23 mouse cellular contexts compared by ENCODE assay signal in the genomic region with DNA sequence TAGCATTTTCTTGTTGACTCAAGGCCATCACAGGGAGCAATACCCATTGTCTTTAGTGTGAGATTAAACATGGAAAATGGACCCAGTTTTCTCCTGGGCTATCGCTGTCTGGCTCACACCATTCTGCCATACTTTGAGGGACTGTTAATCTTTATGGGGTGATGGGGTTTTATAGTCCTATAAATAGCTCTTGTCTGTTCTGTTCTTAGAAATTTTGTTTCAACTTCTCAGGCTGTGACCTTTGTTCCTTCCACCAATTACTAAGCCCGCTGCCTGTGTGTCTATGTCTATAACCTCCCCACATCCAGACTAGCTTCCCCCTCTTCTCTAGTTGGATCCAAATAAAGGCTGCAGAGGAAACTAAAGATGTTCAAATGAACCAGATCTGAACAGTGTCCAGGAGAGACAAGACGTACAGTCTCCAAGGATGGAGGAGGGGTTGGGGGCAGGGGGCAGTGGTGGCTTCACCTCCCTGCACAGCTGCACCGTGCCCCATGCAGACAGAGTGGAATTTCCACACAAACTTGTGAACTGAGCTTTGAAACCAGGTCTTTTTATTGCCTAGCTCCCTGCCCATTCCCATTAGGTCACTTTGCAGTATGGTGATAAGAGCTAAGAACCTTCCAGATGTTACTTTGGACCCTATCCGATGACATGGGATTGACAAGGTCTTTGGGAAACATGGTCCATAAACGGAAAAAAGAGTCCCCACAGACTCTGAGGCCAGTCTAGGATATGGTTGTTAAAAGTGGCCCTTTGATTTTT.
"Had no signal": no experiment of that assay in that cellular context is flagged by ENCODE, and none has a peak within 500 bp of the region (broad histone marks: within the 10 kb centered on the region; RNA-seq: fewer than 3 reads in every experiment).

No protein-coding gene starts in this region.

- DNase-seq: kidney, adult 18-20 months; kidney, postnatal 10 days; kidney, postnatal 4 days; liver; lung, adult 18-20 months; lung, postnatal 10 days; lung, postnatal 36 days; right cerebral cortex, adult 18-20 months; right cerebral cortex, postnatal 14 days; right cerebral cortex, postnatal 4 days; spleen, adult 18-20 months; thymus, adult 2 months; thymus, postnatal 14 days; thymus, postnatal 4 days had no signal

- H3K36me3 ChIP-seq: limb, embryonic 13.5 days; liver, embryonic 12.5 days; liver, embryonic 15.5 days; lung, embryonic 15.5 days; midbrain, embryonic 10.5 days; midbrain, embryonic 13.5 days; neural tube, embryonic 12.5 days; neural tube, embryonic 15.5 days had no signal

- H3K4me2 ChIP-seq: limb, embryonic 13.5 days; liver, embryonic 12.5 days; liver, embryonic 15.5 days; lung, embryonic 15.5 days; midbrain, embryonic 13.5 days; neural tube, embryonic 12.5 days; neural tube, embryonic 15.5 days had no signal

- H3K27me3 ChIP-seq: limb, embryonic 13.5 days; liver, embryonic 12.5 days; liver, embryonic 15.5 days; lung, embryonic 15.5 days; midbrain, embryonic 13.5 days; neural tube, embryonic 12.5 days; neural tube, embryonic 15.5 days had no signal

- H3K27ac ChIP-seq: limb, embryonic 13.5 days; liver, embryonic 12.5 days; liver, embryonic 15.5 days; lung, embryonic 15.5 days; midbrain, embryonic 10.5 days; midbrain, embryonic 13.5 days; neural tube, embryonic 12.5 days; neural tube, embryonic 15.5 days had no signal

- ATAC-seq: liver, embryonic 12.5 days; midbrain, embryonic 13.5 days had no signal

- H3K4me1 ChIP-seq: liver, embryonic 15.5 days; megakaryocyte, embryonic 14.5 days; midbrain, embryonic 13.5 days; neural tube, embryonic 12.5 days; neural tube, embryonic 15.5 days had no signal

- H3K4me3 ChIP-seq: limb, embryonic 13.5 days; liver, embryonic 12.5 days; liver, embryonic 15.5 days; lung, embryonic 15.5 days; megakaryocyte, embryonic 14.5 days; midbrain, embryonic 10.5 days; midbrain, embryonic 13.5 days; neural tube, embryonic 12.5 days; neural tube, embryonic 15.5 days had no signal

- H3K9me3 ChIP-seq: limb, embryonic 13.5 days; liver, embryonic 12.5 days; liver, embryonic 15.5 days; lung, embryonic 15.5 days; megakaryocyte, embryonic 14.5 days; midbrain, embryonic 10.5 days; midbrain, embryonic 13.5 days; neural tube, embryonic 12.5 days; neural tube, embryonic 15.5 days had no signal

- H3K9ac ChIP-seq: limb, embryonic 13.5 days; liver, embryonic 12.5 days; liver, embryonic 15.5 days; lung, embryonic 15.5 days; midbrain, embryonic 13.5 days; neural tube, embryonic 12.5 days; neural tube, embryonic 15.5 days had no signal
